Mouse (Mus musculus) stomach, embryonic 16.5 days (tissue): ENCODE measurements around the gene 4930544D05Rik. TPM values are rescaled to one million over a fixed set of nuclear protein-coding genes. Genes with fewer than 3 reads are reported as not detected.

ENCODE experiments used
- ATAC-seq: fragments of 200-750 bp; cut with Nextera tagmentation; 2 replicates; pipeline ENCODE4 v1.8.0; 2017; ENCODE audit warnings: moderate number of reproducible peaks, moderate TSS enrichment; ENCODE audit not compliant: insufficient read depth, low FRiP score
- H3K27ac ChIP-seq: fragments of 300-500 bp; sonication (generic); 2 replicates; pipeline ENCODE4 v1.5.1; 2014; ENCODE audit warnings: low read length
- H3K27me3 ChIP-seq: fragments of 300-500 bp; sonication (generic); 2 replicates; pipeline ENCODE4 v1.6.1; 2014; ENCODE audit warnings: low read length, control low read depth, mixed read lengths; ENCODE audit not compliant: control insufficient read depth, insufficient read depth
- H3K36me3 ChIP-seq: fragments of 300-500 bp; sonication (generic); 2 replicates; pipeline ENCODE4 v1.6.1; 2014; ENCODE audit warnings: low read length; ENCODE audit not compliant: control insufficient read depth, insufficient read depth
- H3K4me1 ChIP-seq: fragments of 300-500 bp; sonication (generic); 2 replicates; pipeline ENCODE4 v1.6.1; 2014; ENCODE audit warnings: low read length, control low read depth, mixed read lengths; ENCODE audit not compliant: control insufficient read depth, insufficient read depth
- H3K4me2 ChIP-seq: fragments of 300-500 bp; sonication (generic); 2 replicates; pipeline ENCODE4 v1.6.1; 2014; ENCODE audit warnings: low read depth, low read length, mixed read lengths
- H3K4me3 ChIP-seq: fragments of 300-500 bp; sonication (generic); replicated peaks from 2 replicates; pipeline ENCODE4 v1.5.1; 2014; ENCODE audit warnings: mild to moderate bottlenecking, low read length
- H3K9ac ChIP-seq: fragments of 300-500 bp; sonication (generic); 2 replicates; pipeline ENCODE4 v1.6.1; 2014; ENCODE audit warnings: low read length
- H3K9me3 ChIP-seq: fragments of 300-500 bp; sonication (generic); replicated peaks from 2 replicates; pipeline ENCODE4 v1.6.1; 2016; ENCODE audit warnings: low read length, control low read depth; ENCODE audit not compliant: control insufficient read depth
- WGBS: fragments of 180-500 bp; shearing (Covaris S2); extraction: QIAGEN DNeasy Blood & Tissue Kit; methylation state at CpG from one replicate; pipeline ENCODE4 v1.1.7; 2014; 5-methylcytosine and 5-hydroxymethylcytosine counted together
- polyA plus RNA-seq: library from polyadenylated mRNA; unstranded; fragments of >200 nt; fragmentation: Nextera tagmentation; extraction: Ambion mirVana; gene quantifications from 2 replicates; pipeline ENCODE4 v1.2.1, GENCODE M21; 2015

The 4930544D05Rik gene
- polyA plus RNA-seq, 1 experiment from 2014 or later, result not detected

- 55% methylated on average over 4 of the region's 4 CpGs for WGBS
- ATAC-seq, result no peak
Observed at GRCm38 (mm10) chr11:70626877-70627276, 11.2 kb downstream of the 4930544D05Rik start.

GRCm38 (mm10) chr11:70628431-70628830, 12.8 kb downstream of the 4930544D05Rik start:
- H3K27ac ChIP-seq, result no peak overlapping the region
- no peak for ATAC-seq
- no peak overlapping the region for H3K9ac ChIP-seq
- no peaks in the 10 kb centered on the region for H3K27me3 ChIP-seq
- WGBS, result 72% methylated on average over 2 of the region's 2 CpGs
- no peaks in the 10 kb centered on the region for H3K9me3 ChIP-seq
- H3K4me1 ChIP-seq, result no peaks in the 10 kb centered on the region
- no peak overlapping the region for H3K4me2 ChIP-seq
- H3K4me3 ChIP-seq, result no peak overlapping the region
- H3K36me3 ChIP-seq, result no peaks in the 10 kb centered on the region

More at GRCm38 (mm10) chr11:70626877-70627276, 11.2 kb downstream of the 4930544D05Rik start:
- H3K27me3 ChIP-seq, result no peaks in the 10 kb centered on the region
- no peaks in the 10 kb centered on the region for H3K36me3 ChIP-seq
- H3K4me3 ChIP-seq, result no peak overlapping the region
- H3K9ac ChIP-seq, result no peak overlapping the region
- H3K4me2 ChIP-seq, result no peak overlapping the region
- H3K4me1 ChIP-seq, result 0 out of 2 replicates have a peak, but pooled peaks cover 5% of the 10 kb centered on the region
- H3K27ac ChIP-seq, result no peak overlapping the region
- H3K9me3 ChIP-seq, result no peaks in the 10 kb centered on the region

- no peak for ATAC-seq
- WGBS, result 40% methylated on average over 5 of the region's 5 CpGs
Observed at GRCm38 (mm10) chr11:70629557-70629956, 13.9 kb downstream of the 4930544D05Rik start.

GRCm38 (mm10) chr11:70630129-70630528, 14.5 kb downstream of the 4930544D05Rik start:
- WGBS, result 75% methylated on average over 7 of the region's 7 CpGs
- Histone ChIP-seq H3K9ac (no peak overlapping the region), H3K4me1 (no peaks in the 10 kb centered on the region), H3K27me3 (no peaks in the 10 kb centered on the region), H3K4me2 (no peak overlapping the region), H3K27ac (no peak overlapping the region), H3K36me3 (no peaks in the 10 kb centered on the region), H3K9me3 (no peaks in the 10 kb centered on the region), H3K4me3 (no peak overlapping the region)
- no peak for ATAC-seq

More at GRCm38 (mm10) chr11:70629557-70629956, 13.9 kb downstream of the 4930544D05Rik start:
- no peak overlapping the region for H3K9ac ChIP-seq
- no peaks in the 10 kb centered on the region for H3K27me3 ChIP-seq
- H3K36me3 ChIP-seq, result no peaks in the 10 kb centered on the region
- no peaks in the 10 kb centered on the region for H3K4me1 ChIP-seq
- H3K9me3 ChIP-seq, result no peaks in the 10 kb centered on the region
- H3K4me2 ChIP-seq, result no peak overlapping the region
- no peak overlapping the region for H3K27ac ChIP-seq
- H3K4me3 ChIP-seq, result no peak overlapping the region

- no peak for ATAC-seq
- no peak overlapping the region for H3K4me3 ChIP-seq
- WGBS, result 75% methylated on average over 4 of the region's 4 CpGs
Observed at GRCm38 (mm10) chr11:70635601-70636000, 20.0 kb downstream of the 4930544D05Rik start.

GRCm38 (mm10) chr11:70637764-70638163, 22.1 kb downstream of the 4930544D05Rik start:
- H3K36me3 ChIP-seq, result no peaks in the 10 kb centered on the region
- WGBS, result 100% methylated on average over 1 of the region's 1 CpGs
- H3K4me1 ChIP-seq, result no peaks in the 10 kb centered on the region
- H3K9ac ChIP-seq, result no peak overlapping the region
- ATAC-seq, result no peak
- H3K27ac ChIP-seq, result no peak overlapping the region
- H3K27me3 ChIP-seq, result no peaks in the 10 kb centered on the region
- no peak overlapping the region for H3K4me2 ChIP-seq
- no peak overlapping the region for H3K4me3 ChIP-seq
- no peaks in the 10 kb centered on the region for H3K9me3 ChIP-seq

More at GRCm38 (mm10) chr11:70635601-70636000, 20.0 kb downstream of the 4930544D05Rik start:
- no peak overlapping the region for H3K9ac ChIP-seq
- H3K9me3 ChIP-seq, result no peaks in the 10 kb centered on the region
- no peak overlapping the region for H3K4me2 ChIP-seq
- no peaks in the 10 kb centered on the region for H3K4me1 ChIP-seq
- H3K27ac ChIP-seq, result no peak overlapping the region
- H3K36me3 ChIP-seq, result no peaks in the 10 kb centered on the region
- H3K27me3 ChIP-seq, result no peaks in the 10 kb centered on the region

GRCm38 (mm10) chr11:70638293-70638692, 22.6 kb downstream of the 4930544D05Rik start:
- Histone ChIP-seq H3K9me3 (no peaks in the 10 kb centered on the region), H3K4me1 (no peaks in the 10 kb centered on the region), H3K27ac (no peak overlapping the region), H3K9ac (no peak overlapping the region), H3K27me3 (no peaks in the 10 kb centered on the region), H3K36me3 (no peaks in the 10 kb centered on the region), H3K4me2 (no peak overlapping the region), H3K4me3 (no peak overlapping the region)
- no peak for ATAC-seq
- WGBS, result 80% methylated on average over 1 of the region's 1 CpGs

GRCm38 (mm10) chr11:70638714-70639278, 23.1 kb downstream of the 4930544D05Rik start, which contains the start of gene Gp1ba:
Gene Gp1ba (plus strand): TSS chr11:70639122.
- H3K27me3 ChIP-seq, result no peaks in the 10 kb centered on the region
- no peak within 1 kb of the TSS for H3K27ac ChIP-seq
- 21% methylated on average over 5 of the region's 5 CpGs for WGBS
- H3K4me1 ChIP-seq, result no peaks in the 10 kb centered on the region
- H3K4me2 ChIP-seq, result no peak within 1 kb of the TSS
- ATAC-seq, result no peak
- no peaks in the 10 kb centered on the region for H3K9me3 ChIP-seq
- no peak within 1 kb of the TSS for H3K9ac ChIP-seq
- H3K4me3 ChIP-seq, result no peak within 1 kb of the TSS
- H3K36me3 ChIP-seq, result no peaks in the 10 kb centered on the region

GRCm38 (mm10) chr11:70639976-70640375, 24.3 kb downstream of the 4930544D05Rik start:
- H3K9ac ChIP-seq, result no peak overlapping the region
- ATAC-seq, result no peak
- H3K4me3 ChIP-seq, result no peak overlapping the region
- 81% methylated on average over 8 of the region's 8 CpGs for WGBS
- H3K27me3 ChIP-seq, result no peaks in the 10 kb centered on the region
- 0 out of 2 replicates have a peak, but pooled peaks cover 6% of the 10 kb centered on the region for H3K36me3 ChIP-seq
- H3K9me3 ChIP-seq, result no peaks in the 10 kb centered on the region
- no peak overlapping the region for H3K27ac ChIP-seq
- H3K4me1 ChIP-seq, result no peaks in the 10 kb centered on the region
- no peak overlapping the region for H3K4me2 ChIP-seq
